Mouse (Mus musculus) midbrain, embryonic 10.5 days (tissue): ENCODE results near the gene Rtp4. TPM values are rescaled to one million over a fixed set of nuclear protein-coding genes. Genes with fewer than 3 reads are reported as not detected.

ENCODE experiments used
- DNase-seq: peaks from one replicate; pipeline ENCODE4 v3.0.0-alpha.2; 2017; ENCODE audit warnings: low spot score
- H3K27ac ChIP-seq: fragments of 300-500 bp; sonication (generic); replicated peaks from 2 replicates; pipeline ENCODE4 v1.5.1; 2016; ENCODE audit warnings: mild to moderate bottlenecking
- H3K27me3 ChIP-seq: fragments of 300-500 bp; sonication (generic); 2 replicates; pipeline ENCODE4 v1.6.1; 2016; ENCODE audit warnings: low read depth, mild to moderate bottlenecking; ENCODE audit not compliant: poor library complexity, severe bottlenecking
- H3K36me3 ChIP-seq: fragments of 300-500 bp; sonication (generic); 2 replicates; pipeline ENCODE4 v1.6.1; 2016; ENCODE audit warnings: mild to moderate bottlenecking, moderate library complexity
- H3K4me1 ChIP-seq: fragments of 300-500 bp; sonication (generic); 2 replicates; pipeline ENCODE4 v1.6.1; 2016
- H3K4me3 ChIP-seq: fragments of 300-500 bp; sonication (generic); 2 replicates; pipeline ENCODE4 v1.5.1; 2016; ENCODE audit warnings: mild to moderate bottlenecking, moderate library complexity
- H3K9me3 ChIP-seq: fragments of 300-500 bp; sonication (generic); replicated peaks from 2 replicates; pipeline ENCODE4 v1.6.1; 2016; ENCODE audit warnings: mild to moderate bottlenecking
- WGBS: fragments of 180-500 bp; shearing (Covaris S2); methylation state at CpG from one replicate; pipeline ENCODE4 v1.1.7; 2016; 5-methylcytosine and 5-hydroxymethylcytosine counted together
- polyA plus RNA-seq: library from polyadenylated mRNA; unstranded; fragments of >200 nt; fragmentation: Nextera tagmentation; extraction: Ambion mirVana; gene quantifications from 2 replicates; pipeline ENCODE4 v1.2.1, GENCODE M21; 2016

Rtp4 gene
- polyA plus RNA-seq, 1 experiment from 2014 or later = 0.69 TPM

- no peaks in the 10 kb centered on the region for H3K9me3 ChIP-seq
- H3K27ac ChIP-seq = no peak overlapping the region; the same call in 1 of the 2 replicates
- H3K27me3 ChIP-seq = peaks cover 28% of the 10 kb centered on the region
- 88% methylated on average over 5 of the region's 5 CpGs for WGBS
- H3K4me3 ChIP-seq = no peak overlapping the region
- DNase-seq = no peak
- H3K36me3 ChIP-seq = no peaks in the 10 kb centered on the region; the same call in 1 of the 2 replicates
- H3K4me1 ChIP-seq = peaks cover 29% of the 10 kb centered on the region
Measured at GRCm38 (mm10) chr16:23517230-23517629, 2.9 kb upstream of the Rtp4 start.

GRCm38 (mm10) chr16:23517754-23518566, 2.1 kb upstream of the Rtp4 start:
- no peak for DNase-seq
- Histone ChIP-seq H3K4me1 (peaks cover 35% of the 10 kb centered on the region), H3K9me3 (no peaks in the 10 kb centered on the region), H3K4me3 (no peak overlapping the region), H3K27ac (no peak overlapping the region; the same call in 1 of the 2 replicates), H3K36me3 (no peaks in the 10 kb centered on the region; the same call in 1 of the 2 replicates), H3K27me3 (peaks cover 34% of the 10 kb centered on the region)
- WGBS = 90% methylated on average over 20 of the region's 20 CpGs

GRCm38 (mm10) chr16:23518567-23519369, 1.3 kb upstream of the Rtp4 start:
- 88% methylated on average over 10 of the region's 10 CpGs for WGBS
- Histone ChIP-seq H3K27me3 (peaks cover 34% of the 10 kb centered on the region), H3K27ac (no peak overlapping the region), H3K4me1 (peaks cover 36% of the 10 kb centered on the region), H3K4me3 (peak overlapping the region; percentile 59; the same call in 1 of the 2 replicates), H3K36me3 (no peaks in the 10 kb centered on the region), H3K9me3 (no peaks in the 10 kb centered on the region)
- no peak for DNase-seq

GRCm38 (mm10) chr16:23519771-23520170, 320 bp upstream of the Rtp4 start:
- no peak for DNase-seq
- H3K4me1 ChIP-seq = peaks cover 36% of the 10 kb centered on the region
- peak overlapping the region; percentile 88 for H3K27ac ChIP-seq
- peaks cover 34% of the 10 kb centered on the region for H3K27me3 ChIP-seq
- WGBS = 10% methylated on average over 1 of the region's 1 CpGs
- peak overlapping the region; percentile 59 for H3K4me3 ChIP-seq
- H3K36me3 ChIP-seq = no peaks in the 10 kb centered on the region
- no peaks in the 10 kb centered on the region for H3K9me3 ChIP-seq

GRCm38 (mm10) chr16:23521092-23521491, 1.0 kb downstream of the Rtp4 start:
- Histone ChIP-seq H3K4me1 (peaks cover 36% of the 10 kb centered on the region), H3K27ac (peak overlapping the region; percentile 88; the same call in 1 of the 2 replicates), H3K9me3 (no peaks in the 10 kb centered on the region), H3K36me3 (no peaks in the 10 kb centered on the region), H3K4me3 (no peak overlapping the region; the same call in 1 of the 2 replicates), H3K27me3 (peaks cover 34% of the 10 kb centered on the region)
- peak; percentile 11 for DNase-seq
- 22% methylated on average over 5 of the region's 5 CpGs for WGBS

- DNase-seq = no peak
- Histone ChIP-seq H3K9me3 (no peaks in the 10 kb centered on the region), H3K4me3 (no peak overlapping the region), H3K27ac (no peak overlapping the region), H3K27me3 (peaks cover 34% of the 10 kb centered on the region), H3K36me3 (no peaks in the 10 kb centered on the region), H3K4me1 (peaks cover 36% of the 10 kb centered on the region)
- WGBS = 91% methylated on average over 5 of the region's 5 CpGs
Measured at GRCm38 (mm10) chr16:23522081-23522480, 2.0 kb downstream of the Rtp4 start.

GRCm38 (mm10) chr16:23529186-23529585, 9.1 kb downstream of the Rtp4 start:
- no peaks in the 10 kb centered on the region for H3K27me3 ChIP-seq
- no peaks in the 10 kb centered on the region for H3K4me1 ChIP-seq
- no peaks in the 10 kb centered on the region for H3K9me3 ChIP-seq
- H3K36me3 ChIP-seq = no peaks in the 10 kb centered on the region
- no peak overlapping the region for H3K4me3 ChIP-seq
- no peak for DNase-seq
- 87% methylated on average over 4 of the region's 4 CpGs for WGBS
- H3K27ac ChIP-seq = no peak overlapping the region

GRCm38 (mm10) chr16:23533707-23534106, 13.6 kb downstream of the Rtp4 start:
- 79% methylated on average over 3 of the region's 3 CpGs for WGBS
- Histone ChIP-seq H3K4me1 (no peaks in the 10 kb centered on the region), H3K4me3 (no peak overlapping the region), H3K27ac (no peak overlapping the region), H3K36me3 (no peaks in the 10 kb centered on the region), H3K9me3 (no peaks in the 10 kb centered on the region), H3K27me3 (no peaks in the 10 kb centered on the region)
- DNase-seq = no peak

- no peak overlapping the region for H3K27ac ChIP-seq
- DNase-seq = no peak
- H3K4me3 ChIP-seq = no peak overlapping the region
- no peaks in the 10 kb centered on the region for H3K27me3 ChIP-seq
- H3K9me3 ChIP-seq = no peaks in the 10 kb centered on the region
- 67% methylated on average over 4 of the region's 4 CpGs for WGBS
- no peaks in the 10 kb centered on the region for H3K36me3 ChIP-seq
- no peaks in the 10 kb centered on the region for H3K4me1 ChIP-seq
Measured at GRCm38 (mm10) chr16:23541046-23541445, 21.0 kb downstream of the Rtp4 start.

- no peaks in the 10 kb centered on the region for H3K9me3 ChIP-seq
- no peaks in the 10 kb centered on the region for H3K36me3 ChIP-seq
- no peak for DNase-seq
- WGBS = 78% methylated on average over 4 of the region's 4 CpGs
- H3K27ac ChIP-seq = no peak overlapping the region
- no peaks in the 10 kb centered on the region for H3K27me3 ChIP-seq
- no peaks in the 10 kb centered on the region for H3K4me1 ChIP-seq
- H3K4me3 ChIP-seq = no peak overlapping the region
Measured at GRCm38 (mm10) chr16:23542866-23543265, 22.8 kb downstream of the Rtp4 start.

- no peaks in the 10 kb centered on the region for H3K4me1 ChIP-seq
- no peak overlapping the region for H3K27ac ChIP-seq
- WGBS = 76% methylated on average over 7 of the region's 7 CpGs
- H3K4me3 ChIP-seq = no peak overlapping the region
- no peaks in the 10 kb centered on the region for H3K27me3 ChIP-seq
- H3K36me3 ChIP-seq = no peaks in the 10 kb centered on the region
- DNase-seq = no peak
- no peaks in the 10 kb centered on the region for H3K9me3 ChIP-seq
Measured at GRCm38 (mm10) chr16:23544361-23544760, 24.3 kb downstream of the Rtp4 start.

GRCm38 (mm10) chr16:23547783-23548182, 27.7 kb downstream of the Rtp4 start:
- Histone ChIP-seq H3K4me3 (no peak overlapping the region), H3K27me3 (no peaks in the 10 kb centered on the region), H3K9me3 (no peaks in the 10 kb centered on the region), H3K4me1 (no peaks in the 10 kb centered on the region), H3K27ac (no peak overlapping the region), H3K36me3 (no peaks in the 10 kb centered on the region)
- DNase-seq = no peak
- 92% methylated on average over 4 of the region's 4 CpGs for WGBS
